Mouse (Mus musculus): ENCODE results near the gene Psg21.
A peak's percentile ranks its signal among the peaks of the same experiment; 100 is the strongest.
"Not testable (repeated sequence)": the region's sequence is repeated elsewhere in the genome, so short reads cannot be mapped to it uniquely, and the experiment has no call there.

Psg21 gene

DNA sequence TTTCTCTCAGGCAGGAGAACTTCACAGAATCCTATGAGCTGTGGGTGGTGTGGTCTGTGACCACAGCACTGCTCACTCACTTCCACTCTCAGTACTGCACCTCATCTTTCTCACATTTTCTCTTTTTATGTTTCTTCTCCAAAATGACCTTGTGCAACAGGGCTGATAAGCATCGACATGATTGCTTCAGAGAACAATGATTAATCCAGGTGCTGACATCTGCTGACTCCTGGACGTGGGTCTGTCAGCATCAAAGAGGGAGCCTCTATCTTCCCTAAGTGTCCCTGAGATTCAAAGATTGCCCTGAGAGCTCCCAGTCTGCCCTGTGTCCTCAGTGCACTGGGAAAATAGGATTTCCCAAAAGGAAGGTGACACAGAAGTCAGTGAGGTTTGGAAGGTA is at the start of gene Psg21:
Psg21 (minus strand) TSS at position 101 of the 400 bp plus-strand sequence.
- DNase-seq (ENCODE audit: inconsistent ontology term) = not testable (repeated sequence)

DNA sequence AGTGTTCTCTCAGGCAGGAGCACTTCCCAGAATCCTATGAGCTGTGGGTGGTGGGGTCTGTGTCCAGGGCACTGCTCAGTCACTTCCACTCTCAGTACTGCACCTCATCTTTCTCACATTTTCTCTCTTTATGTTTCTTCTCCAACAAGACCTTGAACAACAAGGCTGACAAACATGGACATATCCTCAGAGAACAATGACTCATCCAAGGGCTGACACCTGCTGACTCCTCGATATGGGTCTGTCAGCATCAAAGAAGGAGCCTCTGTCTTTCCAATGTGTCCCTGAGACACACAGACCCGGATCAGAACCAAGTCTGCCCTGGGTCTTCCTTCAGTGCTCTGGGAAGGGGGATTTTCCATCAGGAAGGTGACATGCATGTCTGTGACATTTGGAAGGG is 29.6 kb upstream of the Psg21 start, which contains the start of gene Psg20:
Psg20 (minus strand) TSS at position 101 of the 400 bp plus-strand sequence.
- no peak for DNase-seq (ENCODE audit: inconsistent ontology term)

- no peak for DNase-seq (ENCODE audit: inconsistent ontology term)
These were observed 29.1 kb upstream of the Psg21 start for GRCm38 (mm10) chr7:18685586-18685985.

DNA sequence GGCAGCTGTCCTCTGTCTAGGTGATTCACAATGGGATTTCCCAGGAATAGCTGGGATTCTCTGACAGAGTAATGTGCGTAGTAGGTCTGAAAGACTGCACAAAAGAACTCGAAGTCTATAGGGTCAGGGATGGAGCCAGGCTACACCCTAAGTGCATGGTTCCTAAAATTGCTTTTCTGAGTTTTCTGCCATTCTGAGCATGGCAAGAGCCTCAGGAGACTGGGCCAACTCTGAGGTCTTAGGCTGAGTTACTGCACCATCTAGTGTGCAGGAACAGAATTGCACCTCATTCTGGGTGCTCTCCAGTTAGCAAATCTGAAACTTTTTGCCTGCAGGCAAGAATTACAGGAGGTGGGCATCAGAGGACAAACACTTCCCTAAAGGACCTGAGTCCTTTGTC is 23.2 kb upstream of the Psg21 start:
- peak; percentile 3 for DNase-seq (ENCODE audit: inconsistent ontology term)

GRCm38 (mm10) chr7:18626921-18627320 is 29.6 kb downstream of the Psg21 start:
- DNase-seq (ENCODE audit: inconsistent ontology term) = not testable (repeated sequence)

GRCm38 (mm10) chr7:18616401-18616800 is 40.1 kb downstream of the Psg21 start, which contains the start of gene Psg23:
Gene Psg23, minus strand, starts transcription at chr7:18616501.
- DNase-seq (ENCODE audit: inconsistent ontology term) = not testable (repeated sequence)

All from Muller cell, postnatal 12 days (primary cell).